Mouse (Mus musculus) forebrain, embryonic 16.5 days (tissue): ENCODE data around the gene Recql5. TPM values are rescaled to one million over a fixed set of nuclear protein-coding genes. Genes with fewer than 3 reads are reported as not detected.

Experiments
- ATAC-seq: fragments of 200-750 bp; cut with Nextera tagmentation; 2 replicates; pipeline ENCODE4 v1.8.0; 2017; ENCODE audit warnings: mild to moderate bottlenecking, moderate library complexity
- H3K27ac ChIP-seq: fragments of 300-500 bp; sonication (generic); 2 replicates; pipeline ENCODE4 v1.5.1; 2014; ENCODE audit warnings: low read length, control low read depth
- H3K27me3 ChIP-seq: fragments of 300-500 bp; sonication (generic); replicated peaks from 2 replicates; pipeline ENCODE4 v1.6.1; 2014; ENCODE audit warnings: low read length; ENCODE audit not compliant: control insufficient read depth, insufficient read depth
- H3K36me3 ChIP-seq: fragments of 300-500 bp; sonication (generic); 2 replicates; pipeline ENCODE4 v1.6.1; 2014; ENCODE audit not compliant: control insufficient read depth, insufficient read depth
- H3K4me1 ChIP-seq: fragments of 300-500 bp; sonication (generic); replicated peaks from 2 replicates; pipeline ENCODE4 v1.6.1; 2014; ENCODE audit warnings: low read length; ENCODE audit not compliant: control insufficient read depth, insufficient read depth
- H3K4me2 ChIP-seq: fragments of 300-500 bp; sonication (generic); 2 replicates; pipeline ENCODE4 v1.6.1; 2014; ENCODE audit warnings: mild to moderate bottlenecking, low read length, control low read depth
- H3K4me3 ChIP-seq: fragments of 300-500 bp; sonication (generic); replicated peaks from 2 replicates; pipeline ENCODE4 v1.5.1; 2014; ENCODE audit warnings: mild to moderate bottlenecking, low read length, control low read depth
- H3K9ac ChIP-seq: fragments of 300-500 bp; sonication (generic); replicated peaks from 2 replicates; pipeline ENCODE4 v1.6.1; 2014; ENCODE audit warnings: low read depth, low read length, control low read depth
- H3K9me3 ChIP-seq: fragments of 300-500 bp; sonication (generic); 2 replicates; pipeline ENCODE4 v1.6.1; 2016; ENCODE audit warnings: low read length; ENCODE audit not compliant: control insufficient read depth
- WGBS: fragments of 180-500 bp; shearing (Covaris S2); extraction: QIAGEN DNeasy Blood & Tissue Kit; methylation state at CpG from one replicate; pipeline ENCODE4 v1.1.7; 2014; 5-methylcytosine and 5-hydroxymethylcytosine counted together
- polyA plus RNA-seq: library from polyadenylated mRNA; unstranded; fragments of >200 nt; fragmentation: Nextera tagmentation; extraction: Ambion mirVana; gene quantifications from 2 replicates; pipeline ENCODE4 v1.2.1, GENCODE M21; 2015

The Recql5 gene
- polyA plus RNA-seq, 1 experiment from 2014 or later, result 26.0 TPM

- Histone ChIP-seq H3K4me3 (no peak overlapping the region), H3K27me3 (no peaks in the 10 kb centered on the region), H3K4me1 (no peaks in the 10 kb centered on the region), H3K4me2 (no peak overlapping the region), H3K9me3 (no peaks in the 10 kb centered on the region), H3K27ac (no peak overlapping the region), H3K36me3 (peaks cover 7% of the 10 kb centered on the region; the same call in 1 of the 2 replicates), H3K9ac (no peak overlapping the region)
- WGBS, result 85% methylated on average over 9 of the region's 9 CpGs
- ATAC-seq, result no peak
Measured at GRCm38 (mm10) chr11:115946221-115946828, 13.0 kb upstream of the Recql5 start.

GRCm38 (mm10) chr11:115945247-115945646 lies 12.0 kb upstream of the Recql5 start:
- Histone ChIP-seq H3K27ac (no peak overlapping the region), H3K9me3 (no peaks in the 10 kb centered on the region), H3K36me3 (peaks cover 11% of the 10 kb centered on the region; the same call in 1 of the 2 replicates), H3K4me3 (no peak overlapping the region), H3K27me3 (no peaks in the 10 kb centered on the region), H3K4me2 (no peak overlapping the region), H3K4me1 (no peaks in the 10 kb centered on the region), H3K9ac (no peak overlapping the region)
- no peak for ATAC-seq
- 96% methylated on average over 8 of the region's 8 CpGs for WGBS

- ATAC-seq, result no peak
- no peaks in the 10 kb centered on the region for H3K27me3 ChIP-seq
- H3K4me1 ChIP-seq, result no peaks in the 10 kb centered on the region
- peaks cover 22% of the 10 kb centered on the region for H3K36me3 ChIP-seq
- no peak overlapping the region for H3K4me2 ChIP-seq
- no peak overlapping the region for H3K4me3 ChIP-seq
- no peak overlapping the region for H3K27ac ChIP-seq
- H3K9ac ChIP-seq, result no peak overlapping the region
- WGBS, result 91% methylated on average over 7 of the region's 7 CpGs
- no peaks in the 10 kb centered on the region for H3K9me3 ChIP-seq
Measured at GRCm38 (mm10) chr11:115941980-115942379, 8.7 kb upstream of the Recql5 start.

GRCm38 (mm10) chr11:115939690-115940329 lies 6.5 kb upstream of the Recql5 start:
- Histone ChIP-seq H3K4me3 (no peak overlapping the region), H3K36me3 (peaks cover 23% of the 10 kb centered on the region), H3K9me3 (no peaks in the 10 kb centered on the region), H3K9ac (no peak overlapping the region), H3K27me3 (no peaks in the 10 kb centered on the region), H3K4me1 (peaks cover 7% of the 10 kb centered on the region), H3K27ac (no peak overlapping the region), H3K4me2 (no peak overlapping the region)
- WGBS, result 37% methylated on average over 6 of the region's 6 CpGs
- ATAC-seq, result no peak

- peak overlapping the region; percentile 81 for H3K9ac ChIP-seq
- H3K9me3 ChIP-seq, result no peaks in the 10 kb centered on the region
- peak; percentile 59 for ATAC-seq
- H3K4me2 ChIP-seq, result peak overlapping the region; percentile 91
- under 1% methylated on average over 16 of the region's 16 CpGs for WGBS
- peaks cover 9% of the 10 kb centered on the region for H3K36me3 ChIP-seq
- H3K4me1 ChIP-seq, result peaks cover 27% of the 10 kb centered on the region
- H3K27me3 ChIP-seq, result no peaks in the 10 kb centered on the region
- peak overlapping the region; percentile 92 for H3K4me3 ChIP-seq
- H3K27ac ChIP-seq, result peak overlapping the region; percentile 65; the same call in 1 of the 2 replicates
Measured at GRCm38 (mm10) chr11:115933747-115934110, 452 bp upstream of the Recql5 start.

- Histone ChIP-seq H3K36me3 (no peaks in the 10 kb centered on the region), H3K27me3 (no peaks in the 10 kb centered on the region), H3K9me3 (no peaks in the 10 kb centered on the region), H3K9ac (no peak overlapping the region), H3K4me1 (peaks cover 27% of the 10 kb centered on the region), H3K4me2 (no peak overlapping the region), H3K27ac (no peak overlapping the region), H3K4me3 (no peak overlapping the region)
- no peak for ATAC-seq
- 82% methylated on average over 3 of the region's 3 CpGs for WGBS
Measured at GRCm38 (mm10) chr11:115931235-115931634, 2.0 kb downstream of the Recql5 start.

GRCm38 (mm10) chr11:115929818-115930217 lies 3.5 kb downstream of the Recql5 start:
- Histone ChIP-seq H3K4me2 (no peak overlapping the region), H3K27me3 (no peaks in the 10 kb centered on the region), H3K4me3 (no peak overlapping the region), H3K9me3 (no peaks in the 10 kb centered on the region), H3K9ac (no peak overlapping the region), H3K4me1 (peaks cover 20% of the 10 kb centered on the region), H3K27ac (no peak overlapping the region), H3K36me3 (peaks cover 2% of the 10 kb centered on the region; the same call in 1 of the 2 replicates)
- WGBS, result 73% methylated on average over 2 of the region's 3 CpGs
- no peak for ATAC-seq

- Histone ChIP-seq H3K9ac (no peak overlapping the region), H3K27me3 (no peaks in the 10 kb centered on the region), H3K9me3 (no peaks in the 10 kb centered on the region), H3K4me2 (no peak overlapping the region), H3K27ac (no peak overlapping the region), H3K36me3 (peaks cover 2% of the 10 kb centered on the region; the same call in 1 of the 2 replicates), H3K4me3 (no peak overlapping the region), H3K4me1 (peaks cover 12% of the 10 kb centered on the region)
- 91% methylated on average over 8 of the region's 8 CpGs for WGBS
- ATAC-seq, result no peak
Measured at GRCm38 (mm10) chr11:115929031-115929430, 4.2 kb downstream of the Recql5 start.

GRCm38 (mm10) chr11:115921986-115922385 lies 11.3 kb downstream of the Recql5 start:
- peaks cover 2% of the 10 kb centered on the region; the same call in 1 of the 2 replicates for H3K36me3 ChIP-seq
- no peak overlapping the region for H3K4me2 ChIP-seq
- H3K27ac ChIP-seq, result no peak overlapping the region
- no peak overlapping the region for H3K9ac ChIP-seq
- 100% methylated on average over 1 of the region's 1 CpGs for WGBS
- no peaks in the 10 kb centered on the region for H3K27me3 ChIP-seq
- no peaks in the 10 kb centered on the region for H3K9me3 ChIP-seq
- no peak for ATAC-seq
- no peaks in the 10 kb centered on the region for H3K4me1 ChIP-seq
- H3K4me3 ChIP-seq, result no peak overlapping the region
